Mouse (Mus musculus) small intestine, adult 2 months (tissue): Measurements from ENCODE around the gene Neto2.

Experiments used
- CTCF ChIP-seq: fragments of 200-500 bp; IDR thresholded peaks from 2 replicates; pipeline ENCODE4 v1.5.1; 2012; ENCODE audit warnings: low read depth, mild to moderate bottlenecking, control low read depth, inconsistent platforms, low read length, moderate library complexity, mixed read lengths; ENCODE audit not compliant: insufficient replicate concordance, insufficient read length; ENCODE audit errors: extremely low read depth
- POLR2A ChIP-seq: fragments of 200-500 bp; IDR thresholded peaks from 2 replicates; pipeline ENCODE4 v1.6.1; 2012; ENCODE audit warnings: low read depth, mild to moderate bottlenecking, control low read depth, inconsistent platforms, low read length, moderate library complexity

GRCm38 (mm10) chr8:85624450-85624849, 76.3 kb downstream of the Neto2 start:
- no peak for TF ChIP-seq CTCF
- no peak for TF ChIP-seq POLR2A
